Mouse (Mus musculus) heart, embryonic 11.5 days (tissue): ENCODE data around the gene Fam174a. TPM values are rescaled to one million over a fixed set of nuclear protein-coding genes. Genes with fewer than 3 reads are reported as not detected.

Source experiments
- ATAC-seq: fragments of 200-750 bp; cut with Nextera tagmentation; replicated peaks from 2 replicates; pipeline ENCODE4 v1.8.0; 2017; ENCODE audit warnings: moderate library complexity; ENCODE audit not compliant: insufficient number of reproducible peaks, low FRiP score, low TSS enrichment
- H3K27ac ChIP-seq: fragments of 300-500 bp; sonication (generic); 2 replicates; pipeline ENCODE4 v1.5.1; 2014; ENCODE audit warnings: mild to moderate bottlenecking, low read depth, low read length
- H3K27me3 ChIP-seq: fragments of 300-500 bp; sonication (generic); 2 replicates; pipeline ENCODE4 v1.6.1; 2014; ENCODE audit warnings: mild to moderate bottlenecking, low read length, mixed read lengths; ENCODE audit not compliant: control insufficient read depth, insufficient read depth
- H3K36me3 ChIP-seq: fragments of 300-500 bp; sonication (generic); 2 replicates; pipeline ENCODE4 v1.6.1; 2014; ENCODE audit warnings: mild to moderate bottlenecking, low read length, moderate library complexity, mixed read lengths; ENCODE audit not compliant: control insufficient read depth, insufficient read depth
- H3K4me1 ChIP-seq: fragments of 300-500 bp; sonication (generic); 2 replicates; pipeline ENCODE4 v1.6.1; 2014; ENCODE audit warnings: low read length; ENCODE audit not compliant: control insufficient read depth, insufficient read depth
- H3K4me2 ChIP-seq: fragments of 300-500 bp; sonication (generic); 2 replicates; pipeline ENCODE4 v1.6.1; 2014; ENCODE audit warnings: mild to moderate bottlenecking, moderate library complexity
- H3K4me3 ChIP-seq: fragments of 300-500 bp; sonication (generic); 2 replicates; pipeline ENCODE4 v1.5.1; 2014; ENCODE audit warnings: low read depth, low read length
- H3K9ac ChIP-seq: fragments of 300-500 bp; sonication (generic); 2 replicates; pipeline ENCODE4 v1.6.1; 2014; ENCODE audit warnings: mild to moderate bottlenecking, low read depth, low read length, moderate library complexity
- H3K9me3 ChIP-seq: fragments of 300-500 bp; sonication (generic); replicated peaks from 2 replicates; pipeline ENCODE4 v1.6.1; 2016; ENCODE audit warnings: low read length; ENCODE audit not compliant: control insufficient read depth
- WGBS: fragments of 180-500 bp; shearing (Covaris S2); extraction: QIAGEN DNeasy Blood & Tissue Kit; methylation state at CpG from one replicate; pipeline ENCODE4 v1.1.7; 2014; ENCODE audit not compliant: insufficient replicate concordance; 5-methylcytosine and 5-hydroxymethylcytosine counted together
- polyA plus RNA-seq: library from polyadenylated mRNA; unstranded; fragments of >200 nt; fragmentation: Nextera tagmentation; extraction: Ambion mirVana; gene quantifications from 2 replicates; pipeline ENCODE4 v1.2.1, GENCODE M21; 2014

Fam174a gene
- 18.7 and 19.6 TPM in 2 replicates for polyA plus RNA-seq

DNA sequence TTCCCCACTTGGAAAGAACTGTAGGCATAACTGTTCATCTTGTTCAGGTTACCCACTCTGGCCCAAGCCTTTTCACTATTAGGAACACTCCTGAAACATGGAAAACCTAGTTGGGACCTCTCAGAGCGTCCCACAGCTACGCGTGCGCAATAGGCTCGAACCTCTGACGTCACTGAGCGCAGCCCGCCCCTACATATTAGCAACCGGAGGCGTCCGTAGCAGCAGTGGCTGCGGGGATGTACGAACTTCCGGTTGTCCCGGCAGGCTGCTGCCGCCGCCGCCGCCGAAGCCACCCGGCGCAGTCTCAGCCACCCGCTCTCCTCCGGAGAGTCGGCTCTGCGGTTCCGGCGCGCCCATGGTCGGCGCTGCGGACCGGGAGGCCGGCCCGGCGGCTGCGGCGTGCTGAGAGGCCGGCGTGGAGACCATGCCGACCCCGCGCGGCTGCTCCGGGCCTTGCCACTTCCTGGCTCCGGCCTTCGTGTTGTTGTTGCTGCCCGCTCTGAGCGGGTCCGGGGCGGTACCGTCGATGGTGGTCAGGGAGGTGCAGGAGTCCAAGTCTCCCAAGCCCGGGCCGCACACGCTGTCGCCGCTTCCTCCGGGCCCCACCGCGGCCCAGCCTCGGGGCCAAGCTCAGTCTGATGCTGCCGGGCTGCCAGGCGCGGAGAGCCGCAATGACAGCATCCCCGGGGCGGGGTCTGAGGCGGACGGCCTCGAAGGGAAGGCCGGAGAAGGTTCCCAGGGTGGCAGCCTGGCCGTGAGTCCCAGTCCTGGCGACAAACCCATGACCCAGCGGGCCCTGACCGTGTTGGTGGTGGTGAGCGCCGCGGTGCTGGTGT, at the start of gene Fam174a:
Gene Fam174a (plus strand): TSS at position 231 of the 836 bp plus-strand sequence.
- no peaks in the 10 kb centered on the region for H3K27me3 ChIP-seq
- under 1% methylated on average over 75 of the region's 79 CpGs for WGBS
- ATAC-seq = peak; percentile 98
- H3K9me3 ChIP-seq = no peaks in the 10 kb centered on the region
- no peaks in the 10 kb centered on the region for H3K36me3 ChIP-seq
- H3K9ac ChIP-seq = peak within 1 kb of the TSS; percentile 89
- H3K4me2 ChIP-seq = peak within 1 kb of the TSS; percentile 95
- peak within 1 kb of the TSS; percentile 54 for H3K27ac ChIP-seq
- peak within 1 kb of the TSS; percentile 96 for H3K4me3 ChIP-seq
- 0 out of 2 replicates have a peak, but pooled peaks cover 5% of the 10 kb centered on the region for H3K4me1 ChIP-seq

DNA sequence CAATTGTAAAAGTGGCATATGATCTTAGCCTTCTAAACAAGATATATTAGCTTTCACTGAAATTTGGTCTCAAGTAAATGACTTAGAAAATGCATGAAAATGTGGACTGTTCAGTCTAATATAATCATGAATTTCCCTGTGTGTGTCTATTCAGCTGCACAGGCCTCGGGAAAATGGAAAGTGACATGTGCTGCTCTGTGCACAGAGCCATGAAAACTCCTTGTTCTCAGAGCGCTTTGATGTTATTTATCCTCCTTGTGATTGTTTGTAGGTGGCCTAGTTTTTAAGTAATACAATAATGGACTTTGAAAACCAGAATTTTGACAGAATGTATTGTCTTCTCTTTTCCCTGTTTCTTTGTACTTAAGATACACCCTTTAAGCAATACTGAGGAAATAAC, 49.6 kb upstream of the Fam174a start:
- Histone ChIP-seq H3K27ac (no peak overlapping the region), H3K36me3 (no peaks in the 10 kb centered on the region), H3K4me1 (no peaks in the 10 kb centered on the region), H3K27me3 (no peaks in the 10 kb centered on the region), H3K9ac (no peak overlapping the region), H3K4me2 (no peak overlapping the region), H3K4me3 (no peak overlapping the region), H3K9me3 (no peaks in the 10 kb centered on the region)
- no peak for ATAC-seq
- 72% methylated on average over 2 of the region's 2 CpGs for WGBS

DNA sequence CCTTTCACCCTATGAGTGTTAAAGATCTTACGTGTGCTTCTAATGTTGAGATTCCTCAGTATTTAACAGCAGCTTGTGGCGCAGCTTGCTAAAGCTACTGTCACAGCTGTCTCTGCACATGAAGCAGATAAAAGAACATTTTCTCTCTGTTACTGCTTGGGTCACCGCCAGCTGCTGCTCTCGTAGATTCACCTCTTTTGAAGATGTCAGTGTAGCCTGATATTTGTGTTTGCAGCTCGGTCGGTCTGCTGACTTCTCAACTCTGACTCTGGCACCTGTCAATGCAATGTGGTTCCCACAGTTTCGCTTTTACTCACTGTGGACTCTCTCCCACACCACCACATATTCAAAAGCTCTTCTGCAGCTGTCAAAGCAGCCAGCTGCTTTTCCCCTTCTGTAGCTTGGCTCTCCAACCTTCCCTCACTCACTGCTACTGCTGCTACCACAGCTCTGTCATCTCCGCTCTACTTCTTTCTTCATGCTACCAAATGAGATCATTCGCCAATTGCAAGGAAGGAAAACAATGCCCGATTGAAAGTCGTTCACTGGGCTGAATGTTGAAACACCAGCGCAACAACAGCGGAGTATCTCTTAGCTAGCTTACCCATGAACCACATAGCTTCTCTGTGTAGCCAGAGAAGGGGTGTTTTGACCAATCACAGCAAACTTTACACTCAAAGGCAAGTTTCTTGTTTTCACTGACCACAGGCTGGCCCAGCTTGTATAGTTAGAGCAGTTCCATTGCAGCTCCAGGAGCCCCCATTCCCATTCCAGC, 45.3 kb upstream of the Fam174a start:
- Histone ChIP-seq H3K27ac (no peak overlapping the region), H3K4me2 (no peak overlapping the region)

GRCm38 (mm10) chr1:95273321-95273720, 40.1 kb upstream of the Fam174a start:
- H3K9ac ChIP-seq = no peak overlapping the region
- H3K27ac ChIP-seq = no peak overlapping the region
- H3K27me3 ChIP-seq = no peaks in the 10 kb centered on the region
- no peak for ATAC-seq
- no peaks in the 10 kb centered on the region for H3K36me3 ChIP-seq
- no peak overlapping the region for H3K4me3 ChIP-seq
- WGBS = 34% methylated on average over 1 of the region's 1 CpGs
- no peaks in the 10 kb centered on the region for H3K9me3 ChIP-seq
- H3K4me2 ChIP-seq = no peak overlapping the region
- H3K4me1 ChIP-seq = no peaks in the 10 kb centered on the region

More for the DNA sequence above, 45.3 kb upstream of the Fam174a start:
- no peaks in the 10 kb centered on the region for H3K36me3 ChIP-seq
- H3K4me1 ChIP-seq = no peaks in the 10 kb centered on the region
- 67% methylated on average over 13 of the region's 13 CpGs for WGBS
- no peak overlapping the region for H3K9ac ChIP-seq
- no peak for ATAC-seq
- no peaks in the 10 kb centered on the region for H3K9me3 ChIP-seq
- H3K4me3 ChIP-seq = no peak overlapping the region
- H3K27me3 ChIP-seq = no peaks in the 10 kb centered on the region

DNA sequence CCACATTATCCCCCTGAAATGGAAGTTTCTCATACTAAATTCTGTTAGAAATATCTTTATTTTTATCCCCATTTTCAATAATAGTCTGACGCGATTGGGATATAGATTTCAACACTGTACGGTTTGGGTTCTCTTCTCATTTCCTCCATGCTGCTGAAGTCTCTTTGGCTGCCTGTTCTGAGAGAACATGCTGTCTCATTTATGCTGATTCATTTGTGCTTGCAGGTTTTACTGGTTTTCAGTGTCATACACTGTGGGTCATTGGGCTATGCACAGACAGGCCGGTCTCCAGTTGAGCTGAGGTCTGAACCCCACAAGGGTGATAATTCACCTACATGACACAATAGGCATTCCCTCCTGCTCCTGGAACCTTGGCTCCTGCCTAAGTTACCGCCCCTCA, 5.1 kb upstream of the Fam174a start:
- Histone ChIP-seq H3K4me3 (no peak overlapping the region), H3K4me2 (no peak overlapping the region), H3K27me3 (no peaks in the 10 kb centered on the region), H3K9ac (no peak overlapping the region), H3K9me3 (no peaks in the 10 kb centered on the region), H3K4me1 (no peaks in the 10 kb centered on the region), H3K36me3 (no peaks in the 10 kb centered on the region), H3K27ac (no peak overlapping the region)
- 80% methylated on average over 5 of the region's 5 CpGs for WGBS
- no peak for ATAC-seq

DNA sequence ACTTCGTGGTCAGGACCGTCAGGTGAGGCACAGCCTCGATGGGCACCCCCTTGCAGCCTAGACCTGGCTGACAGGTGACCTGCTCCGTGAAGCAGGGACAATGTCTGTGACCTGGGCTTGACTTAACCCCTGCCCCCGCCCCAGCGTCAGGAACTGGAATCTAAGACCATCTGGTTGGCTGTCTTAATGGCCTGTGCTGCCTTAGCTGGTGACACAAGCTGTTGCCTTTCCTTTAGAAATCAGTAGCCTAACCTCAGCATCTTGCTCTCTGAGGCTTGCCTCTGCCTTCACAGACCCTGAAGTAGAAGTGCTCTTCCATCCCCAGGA, 769 bp downstream of the Fam174a start:
- peak overlapping the region; percentile 96 for H3K4me3 ChIP-seq
- H3K4me1 ChIP-seq = 0 out of 2 replicates have a peak, but pooled peaks cover 5% of the 10 kb centered on the region
- H3K9me3 ChIP-seq = no peaks in the 10 kb centered on the region
- no peak; the same call in 1 of the 2 replicates for ATAC-seq
- peak overlapping the region; percentile 89 for H3K9ac ChIP-seq
- H3K27ac ChIP-seq = no peak overlapping the region
- H3K4me2 ChIP-seq = peak overlapping the region; percentile 95
- WGBS = 0% methylated on average over 6 of the region's 6 CpGs
- H3K27me3 ChIP-seq = no peaks in the 10 kb centered on the region
- no peaks in the 10 kb centered on the region for H3K36me3 ChIP-seq

DNA sequence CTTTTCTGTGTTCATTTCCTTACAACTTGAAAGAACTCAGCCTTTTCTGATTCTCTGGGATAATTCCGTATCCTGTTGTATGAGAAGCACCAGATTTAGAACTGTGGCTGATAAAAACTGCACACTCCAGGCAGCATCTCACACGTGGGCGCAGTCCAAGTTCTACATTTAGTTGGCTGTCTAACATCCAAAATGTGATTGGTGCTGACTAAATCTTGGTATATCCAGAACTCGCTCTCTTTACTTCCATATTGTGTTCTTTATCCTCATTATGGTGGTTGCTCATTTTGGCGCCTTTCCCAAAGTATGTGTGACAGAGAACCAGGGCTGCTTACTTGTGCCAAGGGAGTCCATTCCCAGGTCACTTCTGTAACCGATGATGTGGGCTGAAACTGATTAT, 2.6 kb downstream of the Fam174a start:
- Histone ChIP-seq H3K4me2 (no peak overlapping the region), H3K9ac (no peak overlapping the region), H3K27ac (no peak overlapping the region), H3K9me3 (no peaks in the 10 kb centered on the region), H3K4me1 (0 out of 2 replicates have a peak, but pooled peaks cover 5% of the 10 kb centered on the region), H3K27me3 (no peaks in the 10 kb centered on the region), H3K4me3 (no peak overlapping the region), H3K36me3 (no peaks in the 10 kb centered on the region)
- ATAC-seq = no peak
- WGBS = 77% methylated on average over 6 of the region's 6 CpGs

DNA sequence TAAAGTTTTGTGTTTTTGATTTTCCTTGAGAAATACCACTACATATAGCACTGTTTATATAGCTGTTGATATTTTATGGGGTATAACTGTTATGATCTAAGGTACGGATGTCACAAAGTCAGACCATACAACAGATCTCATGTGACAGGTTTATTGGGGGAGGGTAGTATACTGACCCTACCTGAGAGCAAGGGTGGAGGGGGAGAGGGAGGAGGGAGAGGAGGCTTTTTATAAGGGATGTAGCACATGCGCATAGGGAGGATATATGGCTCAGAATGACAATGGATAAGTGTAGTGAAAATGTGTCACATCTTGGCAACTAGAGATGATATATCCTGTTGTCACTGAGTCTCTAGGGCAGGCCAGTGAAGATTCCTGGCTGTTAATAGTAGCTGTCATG, 8.8 kb downstream of the Fam174a start:
- no peaks in the 10 kb centered on the region for H3K9me3 ChIP-seq
- no peak for ATAC-seq
- WGBS = 68% methylated on average over 2 of the region's 2 CpGs
- H3K36me3 ChIP-seq = peaks cover 1% of the 10 kb centered on the region; the same call in 1 of the 2 replicates
- H3K4me2 ChIP-seq = no peak overlapping the region
- H3K9ac ChIP-seq = no peak overlapping the region
- no peak overlapping the region for H3K27ac ChIP-seq
- H3K4me3 ChIP-seq = no peak overlapping the region
- H3K4me1 ChIP-seq = no peaks in the 10 kb centered on the region
- H3K27me3 ChIP-seq = no peaks in the 10 kb centered on the region
